10 mouse cellular contexts compared by ENCODE assay signal in the genomic region with DNA sequence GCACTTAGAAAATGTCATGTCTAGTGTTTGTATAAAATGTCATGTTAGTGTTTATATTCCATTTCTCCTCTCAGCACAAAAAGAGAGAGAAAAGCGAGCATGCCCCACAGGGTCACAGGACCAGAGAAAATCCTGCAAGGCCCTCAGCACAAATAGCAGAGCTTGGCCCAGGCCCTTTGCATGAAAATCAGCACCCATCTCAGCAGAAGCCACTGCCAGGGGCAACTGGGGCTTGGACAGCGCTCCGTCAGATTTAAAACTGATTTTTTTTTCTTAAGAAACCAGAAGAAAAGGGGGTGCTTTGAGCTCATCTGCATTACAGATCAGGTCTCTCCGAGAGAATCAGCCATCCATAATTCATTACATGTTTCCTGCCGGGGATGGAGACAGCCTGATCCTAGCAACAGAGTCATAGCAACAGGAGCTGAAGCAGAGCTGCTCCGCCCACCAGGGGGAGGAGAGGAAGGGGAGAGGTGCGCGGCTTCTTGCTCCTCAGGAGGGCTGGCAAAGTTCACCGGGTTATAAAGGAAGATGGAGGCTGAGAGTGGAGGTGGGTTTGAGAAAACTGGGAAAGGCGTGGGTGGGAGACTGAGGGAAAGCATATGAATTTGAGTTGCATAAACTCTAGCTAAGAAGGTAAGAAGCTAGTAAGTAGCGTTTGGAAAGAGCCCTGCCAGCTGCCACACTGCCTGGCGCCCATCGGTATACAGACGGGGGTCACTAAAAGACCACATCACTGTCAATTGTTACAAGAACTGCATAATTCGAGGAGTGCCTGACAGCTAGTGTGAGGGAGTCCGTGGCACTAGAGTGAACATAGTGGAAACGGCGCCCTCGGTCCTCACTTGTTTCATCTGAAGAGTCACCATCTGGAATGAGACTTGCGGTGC.
DNase-seq lines count a peak whose midpoint lies in the region; ATAC-seq lines count a peak whose summit lies in the region.
"Had no signal": no experiment of that assay in that cellular context is flagged by ENCODE, and none has a peak within 500 bp of the region (broad histone marks: within the 10 kb centered on the region; RNA-seq: fewer than 3 reads in every experiment).

No protein-coding gene starts in this region.

- ATAC-seq in kidney, embryonic 16.5 days (ENCODE audit: low FRiP score, low TSS enrichment) = peak; percentile 77; the same call in 1 of the 2 replicates
- peak; percentile 96 for ATAC-seq in forebrain, embryonic 13.5 days
- ATAC-seq in midbrain, embryonic 15.5 days (replicated peaks) = peak; percentile 95

- no peak for DNase-seq in kidney, postnatal 10 days
- DNase-seq in layer of hippocampus, adult 9-11 months = peak; percentile 88
- no peak for DNase-seq in spleen, adult 12 weeks (ENCODE audit: low spot score)
- DNase-seq in heart, postnatal 10 days = no peak
- DNase-seq in spleen, postnatal 14 days (ENCODE audit: low spot score in 2 of 2) = no peak

- WGBS in kidney, embryonic 16.5 days = 28% methylated on average over 20 of the region's 20 CpGs
- WGBS in forebrain, embryonic 13.5 days = 9% methylated on average over 20 of the region's 20 CpGs
- WGBS in midbrain, embryonic 15.5 days = 8% methylated on average over 20 of the region's 20 CpGs

- no peaks in the 10 kb centered on the region for H3K9me3 ChIP-seq in kidney, embryonic 16.5 days (ENCODE audit: low read length)
- no peaks in the 10 kb centered on the region for H3K9me3 ChIP-seq in forebrain, embryonic 13.5 days (replicated peaks)
- no peaks in the 10 kb centered on the region for H3K9me3 ChIP-seq in midbrain, embryonic 15.5 days

- H3K27me3 ChIP-seq in kidney, embryonic 16.5 days (ENCODE audit: insufficient read depth, low read length) = no peaks in the 10 kb centered on the region
- H3K27me3 ChIP-seq in forebrain, embryonic 13.5 days = no peaks in the 10 kb centered on the region
- H3K27me3 ChIP-seq in midbrain, embryonic 15.5 days (replicated peaks) = no peaks in the 10 kb centered on the region

- no peak overlapping the region for H3K4me3 ChIP-seq in kidney, embryonic 16.5 days (ENCODE audit: low read length)
- H3K4me3 ChIP-seq in forebrain, embryonic 13.5 days = peak overlapping the region; percentile 19; the same call in 1 of the 2 replicates
- H3K4me3 ChIP-seq in midbrain, embryonic 15.5 days = peak overlapping the region; percentile 24
- H3K4me3 ChIP-seq: erythroblast, embryonic 14.5 days; myocyte had no signal

- H3K36me3 ChIP-seq in kidney, embryonic 16.5 days (ENCODE audit: insufficient read depth, low read length) = no peaks in the 10 kb centered on the region
- no peaks in the 10 kb centered on the region for H3K36me3 ChIP-seq in forebrain, embryonic 13.5 days (ENCODE audit: poor library complexity, severe bottlenecking)
- H3K36me3 ChIP-seq in midbrain, embryonic 15.5 days (replicated peaks) = no peaks in the 10 kb centered on the region

- H3K9ac ChIP-seq in kidney, embryonic 16.5 days (replicated peaks; ENCODE audit: low read length) = no peak overlapping the region
- H3K9ac ChIP-seq in forebrain, embryonic 13.5 days = peak overlapping the region; percentile 47; the same call in 1 of the 2 replicates
- peak overlapping the region; percentile 45 for H3K9ac ChIP-seq in midbrain, embryonic 15.5 days

- intact Hi-C loops in heart, postnatal 10 days (cut with DNase I) = no loop called here

- H3K4me1 ChIP-seq in kidney, embryonic 16.5 days (ENCODE audit: insufficient read depth, low read length) = peaks cover 9% of the 10 kb centered on the region; the same call in 1 of the 2 replicates
- peaks cover 57% of the 10 kb centered on the region for H3K4me1 ChIP-seq in forebrain, embryonic 13.5 days
- H3K4me1 ChIP-seq in midbrain, embryonic 15.5 days = peaks cover 62% of the 10 kb centered on the region

- no peak overlapping the region for H3K27ac ChIP-seq in kidney, embryonic 16.5 days (ENCODE audit: low read length)
- H3K27ac ChIP-seq in forebrain, embryonic 13.5 days = peak overlapping the region; percentile 98
- H3K27ac ChIP-seq in midbrain, embryonic 15.5 days = peak overlapping the region; percentile 99

- H3K4me2 ChIP-seq in kidney, embryonic 16.5 days (replicated peaks; ENCODE audit: low read depth, low read length) = peak overlapping the region; percentile 3
- peak overlapping the region; percentile 55 for H3K4me2 ChIP-seq in forebrain, embryonic 13.5 days
- peak overlapping the region; percentile 46 for H3K4me2 ChIP-seq in midbrain, embryonic 15.5 days

Comparison
In these comparisons a context has a peak if more than half of its experiments do, and no peak if none do; other contexts are left out.
1. H3K4me2 ChIP-seq: peak in every context shown above with its lines; median percentile 55 in forebrain, embryonic 13.5 days; 46 in midbrain, embryonic 15.5 days; 3 in kidney, embryonic 16.5 days.